Mouse (Mus musculus) cerebellum, postnatal 25 days (tissue): ENCODE data around the gene Zbtb9.
"Not testable (repeated sequence)": the region's sequence is repeated elsewhere in the genome, so short reads cannot be mapped to it uniquely, and the experiment has no call there.

Experiments used
- DNase-seq, 2 experiments: peaks; one replicate each; pipeline ENCODE4 v3.0.0; 2021; ENCODE audit warnings: mixed read lengths in 2 of 2

Gene Zbtb9

DNA sequence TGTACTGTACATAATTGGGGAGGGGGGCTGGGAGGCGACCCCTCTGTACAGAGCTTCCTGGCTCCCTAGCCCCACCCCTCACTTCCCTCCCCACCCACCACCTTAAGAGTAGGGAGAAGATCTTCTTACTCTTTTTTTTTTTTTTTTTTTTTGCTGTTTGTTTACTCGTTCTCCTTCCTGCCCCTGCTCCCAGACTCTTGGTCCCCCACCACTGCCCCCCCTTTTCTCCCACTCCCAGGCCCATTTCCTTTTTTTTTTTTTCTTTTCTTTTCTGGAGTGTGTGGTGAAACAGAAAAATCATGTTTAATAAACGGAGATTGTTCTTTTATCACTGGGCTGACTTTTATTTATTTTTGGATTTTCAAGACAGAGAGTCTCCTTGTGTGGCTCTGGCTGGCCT, 860 bp upstream of the Zbtb9 start:
- no peak for DNase-seq

DNA sequence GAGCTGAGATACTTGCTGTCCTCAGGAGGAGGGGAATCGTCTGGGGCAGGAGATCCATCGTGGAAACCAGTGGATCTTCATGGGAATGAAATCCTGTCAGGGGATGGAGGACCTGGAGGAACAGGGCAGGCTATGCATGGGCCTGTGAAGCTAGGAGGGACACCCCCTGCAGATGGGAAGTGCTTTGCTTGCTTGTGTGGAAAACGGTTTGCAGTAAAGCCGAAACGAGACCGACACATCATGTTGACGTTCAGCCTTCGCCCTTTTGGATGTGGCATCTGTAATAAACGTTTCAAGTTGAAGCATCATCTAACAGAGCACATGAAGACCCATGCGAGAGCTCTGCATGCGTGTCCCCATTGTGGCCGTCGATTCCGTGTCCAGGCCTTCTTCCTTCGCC, 1.6 kb downstream of the Zbtb9 start:
- DNase-seq = no peak

DNA sequence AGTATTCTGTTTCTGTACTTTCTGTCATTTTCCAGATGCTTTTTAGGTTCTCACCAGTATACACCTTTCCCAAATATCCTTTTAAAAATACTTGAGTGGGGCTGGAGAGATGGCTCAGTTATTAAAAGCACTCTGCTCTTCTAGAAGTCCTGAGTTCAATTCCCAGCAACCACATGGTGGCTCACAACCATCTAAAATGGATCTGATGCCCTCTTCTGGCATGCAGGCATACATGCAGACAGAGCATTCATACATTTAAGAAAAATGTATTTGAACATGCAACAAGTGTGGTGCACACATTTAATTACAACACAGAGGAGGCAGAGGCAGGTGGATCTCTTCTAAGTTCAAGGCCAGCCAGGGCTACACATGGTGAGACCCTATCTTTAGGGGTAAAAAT, 2.4 kb downstream of the Zbtb9 start:
- no peak for DNase-seq

DNA sequence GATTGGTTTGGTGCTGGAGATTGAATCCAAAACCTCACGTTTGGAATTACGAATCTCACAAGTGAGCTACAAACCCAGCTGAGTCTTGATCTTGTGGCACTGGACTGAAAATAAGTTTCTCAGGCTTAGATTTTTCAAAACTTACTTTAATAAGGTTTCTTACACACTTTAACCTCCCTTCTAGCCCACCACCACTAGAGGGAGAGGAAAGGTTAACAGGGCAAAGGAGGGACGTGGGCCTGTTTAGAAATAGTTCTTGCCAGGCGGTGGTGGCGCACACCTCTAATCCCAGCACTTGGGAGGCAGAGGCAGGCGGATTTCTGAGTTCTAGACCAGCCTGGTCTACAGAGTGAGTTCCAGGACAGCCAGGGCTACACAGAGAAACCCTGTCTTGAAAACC, 4.4 kb downstream of the Zbtb9 start:
- DNase-seq = not testable (repeated sequence)

DNA sequence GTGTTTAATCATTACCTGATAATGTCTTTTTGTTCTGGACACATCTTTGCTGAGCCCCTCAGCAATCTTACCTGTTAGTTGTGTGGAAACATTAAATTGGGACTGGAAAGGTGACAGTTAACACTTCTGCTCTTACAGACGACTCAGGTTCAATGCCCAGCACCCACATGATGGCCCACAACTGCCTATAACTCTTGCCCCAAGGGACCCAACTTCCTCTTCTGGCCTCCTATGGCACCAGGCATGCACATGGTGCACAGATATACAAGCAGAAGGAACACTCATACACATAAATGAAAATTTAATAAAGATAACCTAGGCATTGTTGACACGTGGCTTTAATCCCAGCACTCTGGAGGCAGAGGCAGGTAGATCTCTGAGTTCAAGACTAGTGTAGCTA, 6.5 kb downstream of the Zbtb9 start:
- DNase-seq = no peak

DNA sequence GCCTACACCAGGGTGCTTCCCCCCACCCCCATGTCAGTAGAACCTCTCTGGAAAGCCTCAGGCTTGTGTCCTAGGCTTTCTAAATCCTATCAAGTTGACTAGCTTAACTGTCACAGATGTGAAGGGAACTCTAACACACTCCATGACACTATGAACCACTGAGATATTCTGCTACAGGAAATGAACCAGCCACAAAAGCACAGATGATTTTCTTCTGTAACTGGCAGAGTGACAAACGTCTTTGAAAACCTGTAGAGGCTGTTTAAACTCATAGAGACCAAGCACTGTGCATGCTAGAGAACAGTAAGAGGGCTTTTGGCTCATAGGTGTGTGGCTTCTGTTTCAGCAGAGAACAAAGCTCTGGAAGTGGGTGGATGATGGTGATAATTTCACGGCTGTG, 8.1 kb downstream of the Zbtb9 start:
- DNase-seq = no peak

DNA sequence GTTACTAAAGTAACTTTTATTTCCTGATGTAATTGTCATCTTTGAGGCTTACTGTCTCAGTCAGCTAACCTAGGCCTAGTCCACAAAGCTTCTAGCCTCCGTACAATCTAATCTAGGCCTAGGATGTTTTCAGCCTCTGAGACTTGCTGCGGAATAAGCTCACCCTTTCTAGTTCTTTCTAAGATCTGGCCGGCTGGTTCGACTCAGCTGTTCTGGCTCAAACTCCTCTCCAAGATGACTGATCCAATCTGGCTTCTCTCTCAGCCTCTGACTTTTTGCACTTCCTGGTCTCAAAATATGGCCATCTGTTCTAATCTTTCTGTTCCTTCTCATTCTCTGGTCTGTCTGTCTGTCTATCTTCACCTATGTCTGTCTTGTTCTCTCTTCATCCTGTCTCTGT, 10.4 kb downstream of the Zbtb9 start:
- no peak for DNase-seq

DNA sequence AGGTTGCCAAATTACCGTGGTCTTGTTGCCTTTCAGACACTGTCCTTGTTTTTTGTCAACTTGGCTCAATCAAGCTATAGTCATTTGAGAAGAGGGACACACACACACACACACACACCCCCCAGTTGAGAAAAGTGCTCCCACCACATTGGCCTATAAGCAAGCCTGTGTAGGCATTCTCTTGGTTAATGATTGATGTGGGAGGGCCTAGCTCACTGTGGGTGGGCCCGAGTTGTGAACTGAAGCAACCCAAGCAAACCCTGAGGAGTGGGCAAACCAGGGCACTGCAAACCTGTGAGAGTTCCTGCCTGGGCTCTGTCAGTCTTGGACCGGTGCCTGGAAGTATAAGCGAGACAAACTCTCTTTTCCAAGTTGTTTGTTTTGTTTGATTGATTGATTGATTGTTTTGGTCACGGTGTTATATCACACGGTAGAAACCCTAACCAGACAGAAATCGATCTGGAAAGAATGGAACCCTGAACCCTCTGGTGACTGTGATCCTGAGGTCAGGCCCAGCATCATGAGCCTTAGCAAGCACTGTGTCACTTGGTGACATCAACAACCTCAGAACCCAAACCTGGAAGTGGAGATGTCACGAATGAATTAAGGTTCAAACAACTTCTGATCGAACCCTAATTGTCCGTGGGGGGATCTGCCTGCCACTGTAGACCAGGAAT, 12.7 kb downstream of the Zbtb9 start:
- no peak for DNase-seq

DNA sequence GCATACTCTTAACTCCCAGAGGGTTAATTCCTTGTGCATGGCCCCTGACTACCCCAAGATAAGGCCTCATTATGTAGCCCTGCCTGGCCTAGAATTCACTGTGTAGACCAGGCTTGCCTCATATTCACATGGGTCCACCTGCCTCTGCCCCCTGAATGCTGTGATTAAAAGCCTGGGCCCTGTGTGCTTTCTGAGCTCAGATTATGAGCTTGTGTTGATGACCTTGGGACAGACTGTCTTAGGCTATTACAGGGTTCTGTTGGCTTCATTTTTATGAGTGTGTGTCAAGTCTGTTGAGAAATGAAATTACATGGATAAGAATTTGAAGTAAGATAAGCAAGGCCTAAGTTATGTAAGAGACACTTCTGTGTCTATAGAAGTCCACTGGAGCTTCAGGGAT, 17.6 kb downstream of the Zbtb9 start:
- DNase-seq = no peak

DNA sequence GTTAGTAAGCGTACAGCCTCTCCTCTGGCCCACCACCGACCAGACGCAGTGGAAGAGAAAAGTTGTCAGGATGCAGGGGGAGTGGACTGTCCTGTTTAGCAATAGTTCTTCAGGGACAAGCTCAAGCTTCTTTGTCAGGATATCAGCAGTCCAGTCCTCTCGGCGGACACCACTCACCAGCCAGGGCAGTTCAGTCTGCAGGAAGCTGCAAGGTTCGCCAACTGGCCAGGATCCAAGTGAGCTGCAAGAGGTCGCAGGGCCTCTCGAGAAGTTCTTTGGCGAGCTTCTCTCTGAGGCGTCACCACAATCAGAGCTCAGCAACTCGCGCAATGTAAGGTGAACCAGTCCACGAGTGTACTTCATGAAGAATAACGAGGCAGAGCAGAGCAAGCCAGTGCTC, 21.4 kb downstream of the Zbtb9 start:
- peak in 1 of 2 experiments; percentile 54 for DNase-seq

DNA sequence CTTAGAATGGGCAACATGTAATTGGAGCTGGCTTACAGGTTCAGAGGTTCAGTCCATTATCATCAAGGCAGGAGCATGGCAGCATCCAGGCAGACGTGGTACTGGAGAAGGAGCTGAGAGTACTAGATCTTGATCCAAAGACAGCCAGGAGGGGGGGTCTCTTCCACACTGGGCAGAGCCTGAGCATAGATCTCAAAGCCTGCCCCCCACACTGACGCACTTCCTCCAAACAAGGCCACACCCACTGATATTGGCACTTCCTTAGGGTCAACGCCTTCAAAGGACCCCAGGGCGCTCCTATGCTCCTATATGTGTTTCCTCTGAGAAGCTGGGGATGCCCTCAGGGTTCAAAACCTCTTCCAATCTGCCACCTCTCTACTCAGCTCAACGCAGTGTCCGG, 22.0 kb downstream of the Zbtb9 start:
- DNase-seq = no peak

DNA sequence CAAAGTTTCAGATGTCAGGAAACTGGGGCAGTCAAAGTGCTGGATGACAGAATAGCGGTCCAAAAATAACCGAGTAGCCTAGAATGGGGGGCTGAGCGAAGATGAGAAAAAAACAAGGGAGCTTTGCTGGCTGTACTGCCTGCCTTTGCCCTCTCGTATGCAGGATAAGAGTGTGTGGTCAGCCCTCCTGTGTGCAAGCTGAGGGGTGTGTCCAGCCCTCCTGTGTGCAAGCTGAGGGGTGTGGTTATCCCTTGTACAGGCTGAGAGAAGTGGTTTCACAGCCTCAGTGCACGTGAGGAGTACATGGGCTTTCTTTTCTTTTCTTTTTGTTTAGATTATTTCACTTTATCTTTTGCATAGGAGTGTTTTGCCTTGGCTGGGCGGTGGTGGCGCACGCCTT, 22.6 kb downstream of the Zbtb9 start:
- DNase-seq = no peak

DNA sequence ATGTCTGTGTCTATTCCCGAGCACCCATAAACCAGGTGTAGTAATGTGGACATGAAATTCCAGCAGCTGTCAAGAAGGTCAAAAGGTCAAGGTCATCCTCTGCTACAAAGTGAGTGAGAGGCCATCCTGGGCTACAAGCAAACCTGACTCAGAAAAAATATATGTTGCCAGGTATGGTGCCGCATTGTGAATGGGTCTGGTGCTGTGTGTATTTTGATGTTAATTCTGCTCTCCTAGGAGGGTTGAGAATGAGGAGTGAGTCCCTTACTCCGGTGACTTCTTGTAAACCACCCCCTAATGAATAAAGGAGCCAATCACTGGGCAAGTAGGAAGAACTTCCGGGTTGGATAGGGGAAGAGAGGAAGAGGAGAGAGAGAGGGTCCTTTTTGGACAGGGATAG, 24.7 kb downstream of the Zbtb9 start:
- DNase-seq = no peak

DNA sequence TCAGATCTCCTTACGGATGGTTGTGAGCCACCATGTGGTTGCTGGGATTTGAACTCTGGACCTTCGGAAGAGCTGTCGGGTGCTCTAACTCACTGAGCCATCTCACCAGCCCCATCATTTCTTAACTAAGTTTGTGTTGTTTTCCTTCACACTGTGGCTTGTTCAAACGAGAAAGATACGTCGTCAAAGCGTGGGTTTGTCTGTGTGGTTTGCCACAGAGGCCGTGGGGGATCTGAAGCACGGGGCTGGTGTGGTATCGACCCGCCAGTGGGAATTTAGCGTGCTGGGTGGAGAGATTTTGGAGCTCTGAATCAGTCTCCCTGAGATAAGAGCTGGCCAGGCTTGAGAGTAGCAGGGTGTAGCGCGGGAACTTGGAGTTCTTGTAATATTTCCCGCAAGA, 25.3 kb downstream of the Zbtb9 start:
- no peak for DNase-seq

DNA sequence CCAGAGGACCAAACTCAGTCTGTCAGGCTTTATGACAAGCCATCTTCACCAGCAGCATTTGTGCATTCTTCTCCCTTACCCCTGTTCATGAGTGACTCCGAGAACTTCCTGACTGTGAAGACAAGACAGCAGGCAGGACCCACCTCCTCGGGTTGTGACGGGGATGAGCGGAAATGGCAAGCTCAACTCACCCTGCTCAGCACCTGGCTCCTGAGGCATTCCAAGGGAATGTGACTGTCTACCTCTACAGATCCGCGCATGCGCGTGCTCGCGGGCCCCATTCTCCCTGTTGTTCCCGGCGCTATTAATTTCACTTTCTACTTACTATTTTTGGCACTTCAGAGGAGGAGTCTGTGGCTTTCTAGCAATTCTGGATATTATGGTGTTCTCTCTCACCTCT, 27.0 kb downstream of the Zbtb9 start:
- peak in 1 of 2 experiments; percentile 28 for DNase-seq

DNA sequence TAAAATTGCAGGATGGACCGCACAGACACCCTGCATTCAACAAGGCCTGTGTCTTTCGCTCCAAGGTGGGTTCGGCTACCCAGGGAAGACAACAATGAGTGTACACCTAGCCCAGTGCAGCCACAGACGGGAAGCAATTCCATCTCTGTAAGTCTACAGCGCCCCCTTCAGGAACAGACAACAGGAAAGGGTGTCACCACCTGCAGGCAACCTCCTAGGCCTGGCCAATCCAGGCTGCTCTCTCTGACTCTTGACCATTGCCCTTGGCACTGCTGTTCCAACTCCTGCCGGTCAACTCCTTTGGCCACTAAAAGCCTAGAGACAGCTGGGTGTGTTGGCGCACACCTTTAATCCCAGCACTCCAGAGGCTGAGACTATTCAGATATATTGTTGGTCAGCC, 28.2 kb downstream of the Zbtb9 start:
- no peak for DNase-seq

DNA sequence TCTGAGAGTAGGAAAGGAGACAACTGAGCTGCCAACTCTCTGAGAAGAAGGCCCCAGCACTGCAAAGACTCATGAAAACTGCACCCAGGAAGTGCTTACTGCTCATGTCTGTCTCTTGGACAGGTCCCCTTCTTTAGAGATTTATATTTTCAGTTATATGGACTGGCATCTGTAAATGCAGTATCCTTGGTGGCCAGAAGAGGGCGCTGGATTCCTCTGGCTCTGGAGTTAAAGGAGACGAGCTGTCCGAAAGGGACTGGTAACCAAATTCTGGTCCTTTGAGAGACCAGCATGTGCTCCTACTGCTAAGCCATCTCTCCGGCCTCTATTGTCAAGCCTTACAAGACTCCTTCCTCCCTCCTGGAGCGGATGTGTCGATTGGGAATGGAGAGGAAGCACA, 28.9 kb downstream of the Zbtb9 start:
- peak in 1 of 2 experiments; percentile 35 for DNase-seq

DNA sequence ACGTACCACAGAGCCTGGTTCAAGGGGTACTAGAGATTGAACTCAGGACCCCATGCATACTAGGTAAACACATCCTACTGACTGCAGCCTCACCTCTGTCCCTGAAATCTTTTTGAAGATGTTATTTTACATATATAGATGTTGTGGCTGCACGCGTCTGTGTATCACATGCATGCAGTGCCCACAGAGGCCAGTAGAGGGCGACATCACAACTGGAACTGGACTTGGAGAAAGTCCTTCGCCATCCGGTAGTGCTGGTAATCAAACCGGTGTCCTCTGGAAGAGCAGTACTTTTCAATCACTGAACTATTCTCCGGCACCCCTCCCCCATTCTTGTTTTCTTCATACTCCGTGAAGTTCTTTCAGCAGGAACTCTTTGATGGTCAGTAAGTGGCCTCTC, 31.5 kb downstream of the Zbtb9 start:
- peak; percentile 52 to 75 for DNase-seq

DNA sequence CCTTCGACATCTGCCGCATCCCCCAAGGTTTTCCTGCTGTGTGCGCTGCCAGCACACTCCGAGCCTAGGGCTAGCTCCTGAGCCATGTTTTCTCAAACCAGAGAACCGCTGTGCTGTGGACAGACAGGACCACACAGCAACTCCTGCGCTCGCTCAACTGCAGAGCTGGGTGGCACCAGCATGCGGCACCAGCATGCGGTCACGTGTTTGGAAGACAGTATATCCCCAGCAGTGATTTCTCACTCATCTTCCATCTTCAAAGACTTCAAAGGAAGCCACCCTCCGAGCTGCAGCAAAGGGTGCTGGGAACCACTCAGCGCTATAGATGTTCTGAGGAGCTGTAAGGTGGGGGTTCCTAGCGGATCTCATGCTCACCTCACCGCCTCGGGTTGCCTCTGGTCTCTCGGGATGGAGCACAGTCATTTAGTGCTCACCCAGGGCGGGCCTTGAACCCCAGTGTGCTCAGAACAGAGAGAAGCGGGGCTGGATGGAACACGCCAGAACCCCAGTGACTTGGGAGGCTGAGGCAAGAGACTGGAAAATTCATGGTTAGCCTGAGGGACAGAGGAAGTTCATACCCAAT, 32.0 kb downstream of the Zbtb9 start:
- no peak for DNase-seq

DNA sequence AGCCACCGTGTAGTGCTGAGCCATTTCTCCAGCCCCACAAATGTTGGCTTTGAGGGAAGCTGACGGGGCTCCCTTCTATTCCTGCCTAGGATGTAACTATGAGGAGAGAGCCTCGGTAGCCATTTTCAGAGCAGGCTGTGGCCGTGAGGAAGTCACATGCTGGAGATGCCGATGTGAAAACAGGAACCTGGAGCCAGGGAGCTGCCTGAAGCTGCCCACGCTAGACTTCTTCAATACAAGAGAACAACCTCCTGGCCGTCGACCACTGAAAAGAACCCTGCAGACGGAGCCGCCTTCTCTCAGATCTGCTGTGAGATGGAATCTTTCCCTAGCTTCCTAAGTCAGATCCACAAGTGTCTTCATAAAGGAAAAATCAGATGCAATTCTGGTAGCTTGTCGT, 32.7 kb downstream of the Zbtb9 start:
- no peak for DNase-seq

DNA sequence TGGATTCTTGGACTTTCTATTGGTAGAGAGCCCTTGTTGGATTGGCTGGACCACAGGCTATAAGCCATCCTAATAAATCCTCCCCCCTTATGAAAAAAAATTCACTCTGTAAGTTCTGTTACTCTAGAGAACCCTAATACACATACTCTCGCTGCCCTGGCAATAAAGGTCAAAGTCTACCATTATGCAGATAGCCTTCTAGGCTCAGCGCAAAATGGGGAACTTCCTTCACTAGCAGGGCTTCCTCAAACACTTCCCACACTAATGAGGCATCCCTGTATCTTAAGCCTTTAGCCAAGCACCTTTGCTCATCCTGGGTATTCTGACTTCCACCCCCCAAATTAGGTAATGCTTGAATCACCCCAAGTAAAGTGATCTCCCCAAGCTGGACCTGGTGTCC, 35.3 kb downstream of the Zbtb9 start:
- no peak for DNase-seq

DNA sequence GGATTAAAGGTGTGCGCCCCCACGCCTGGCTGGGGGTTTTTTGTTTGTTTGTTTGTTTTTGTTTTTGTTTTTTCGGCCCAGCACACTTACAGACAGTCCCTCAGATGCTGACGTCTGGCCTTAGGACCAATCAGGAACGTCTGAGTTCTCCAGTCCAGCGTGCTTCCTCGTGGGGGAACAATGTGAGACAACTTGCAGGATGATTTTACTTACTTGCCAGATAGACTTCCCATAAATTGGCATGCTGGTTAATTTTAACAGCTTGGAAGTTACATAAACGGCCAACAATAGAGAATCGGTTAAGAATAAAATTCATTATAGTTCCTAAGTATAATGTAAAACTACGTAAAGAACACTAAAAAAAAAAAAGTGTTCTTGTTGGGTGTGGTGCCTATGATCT, 38.2 kb downstream of the Zbtb9 start:
- no peak for DNase-seq

DNA sequence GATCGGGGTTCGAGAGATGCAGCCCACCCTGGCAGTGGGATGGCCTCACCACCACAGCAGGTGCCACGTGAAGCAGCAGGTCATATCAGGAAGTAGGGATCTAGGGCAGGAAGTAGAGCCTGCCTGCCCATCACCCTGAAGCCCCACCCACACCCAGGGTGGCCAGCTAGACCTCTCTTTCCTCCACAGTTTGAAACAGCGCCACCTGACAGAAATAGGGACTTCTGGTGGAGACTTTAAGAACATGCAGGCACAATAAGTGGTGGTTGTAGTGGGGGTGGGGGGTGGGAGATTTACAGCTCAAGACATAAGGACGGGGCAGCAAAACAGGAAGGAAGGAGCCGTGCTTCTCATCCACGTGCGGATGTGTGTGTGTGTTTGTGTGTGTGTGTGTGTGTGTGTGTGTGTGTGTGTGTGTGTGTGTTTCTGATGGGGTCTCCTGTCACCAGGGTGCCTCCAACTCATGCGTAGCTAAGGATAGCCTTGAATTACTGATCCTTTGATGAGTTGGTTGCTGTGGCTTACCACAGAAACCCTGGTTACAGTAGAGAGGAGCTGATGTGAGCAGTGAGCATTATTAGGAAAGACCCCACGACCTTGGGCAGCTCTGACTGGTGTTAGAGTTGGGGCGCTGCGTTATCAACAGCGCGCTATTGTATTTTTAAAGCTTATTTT, 39.2 kb downstream of the Zbtb9 start:
- no peak for DNase-seq

DNA sequence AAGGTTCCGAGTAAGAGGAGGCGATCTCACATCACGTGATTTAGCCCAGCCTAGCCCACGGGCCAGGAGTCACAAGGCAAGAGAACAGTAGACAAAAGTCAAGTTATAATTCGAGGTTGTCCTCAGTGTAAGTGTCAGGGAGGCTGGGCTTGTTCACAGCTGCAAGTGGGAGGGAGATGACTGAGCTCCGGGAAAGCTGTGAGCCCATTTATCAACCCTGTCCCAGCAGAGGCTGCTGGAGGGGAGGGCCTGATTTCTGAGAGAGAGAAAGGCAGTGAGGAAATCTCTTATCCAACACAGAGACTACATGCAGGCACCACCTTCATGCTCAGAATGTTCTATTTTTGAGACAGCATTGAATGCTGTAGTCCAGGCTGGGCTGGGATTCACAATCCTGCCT, 39.9 kb downstream of the Zbtb9 start:
- no peak for DNase-seq
